Mouse (Mus musculus): Measurements from ENCODE around the gene Rftn1.

DNA sequence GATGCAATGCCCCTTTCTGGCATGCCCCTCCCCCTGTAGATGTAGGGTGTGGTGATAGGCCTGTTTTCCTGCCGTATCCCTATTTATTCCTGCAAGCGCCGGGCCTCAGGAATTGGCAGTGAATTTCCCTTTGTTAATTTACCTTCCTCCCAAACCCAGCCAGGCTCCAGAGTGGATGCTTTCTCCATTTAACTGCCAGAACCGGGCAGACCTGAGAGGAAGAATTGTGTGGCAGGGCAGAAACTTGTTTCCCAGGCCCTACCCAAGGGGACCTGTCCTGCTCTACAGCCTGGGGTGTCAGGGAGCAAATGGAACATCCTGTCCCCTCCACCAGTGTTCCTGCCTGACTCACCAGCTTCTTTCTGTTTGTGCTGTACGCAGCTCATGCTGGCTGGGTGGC lies 34.2 kb upstream of the Rftn1 start:
- TF ChIP-seq POLR2A (IDR thresholded peaks at IDR 0.05; ENCODE audit: low read depth, low read length) (no peak), CTCF (IDR thresholded peaks at IDR 0.05; ENCODE audit: extremely low read depth, insufficient read depth, insufficient read length, insufficient replicate concordance) (no peak)

All from spleen, adult 2 months (tissue).